Mouse (Mus musculus): Measurements from ENCODE around the gene Gpha2.

- TF ChIP-seq CTCF (IDR thresholded peaks at IDR 0.05; ENCODE audit: borderline replicate concordance, extremely low read depth, insufficient read depth, insufficient read length) (no peak), POLR2A (IDR thresholded peaks at IDR 0.05; ENCODE audit: borderline replicate concordance, extremely low read depth, insufficient read depth, insufficient read length, poor library complexity, severe bottlenecking) (no peak)
Measured at GRCm38 (mm10) chr19:6240725-6241124, 14.5 kb downstream of the Gpha2 start.

Measured in brain, embryonic 14.5 days (tissue).